Mouse (Mus musculus) C2C12 (cell line): ENCODE measurements around the gene Tmppe. TPM values are rescaled to one million over a fixed set of nuclear protein-coding genes. Genes with fewer than 3 reads are reported as not detected.

Experiments used
- H3K27me3 ChIP-seq: one replicate; pipeline ENCODE4 v1.6.1; 2011; ENCODE audit not compliant: control insufficient read depth, insufficient read depth, insufficient read length
- H3K36me3 ChIP-seq: one replicate; pipeline ENCODE4 v1.6.1; 2011; ENCODE audit not compliant: control insufficient read depth, insufficient read depth
- H3K4me3 ChIP-seq: one replicate; pipeline ENCODE4 v1.5.1; 2011; ENCODE audit warnings: mild to moderate bottlenecking, control low read depth; ENCODE audit not compliant: poor library complexity, insufficient read depth, severe bottlenecking
- H3K79me2 ChIP-seq: one replicate; pipeline ENCODE4 v1.6.1; 2011; ENCODE audit not compliant: control insufficient read depth, insufficient read depth
- H3K79me3 ChIP-seq: one replicate; pipeline ENCODE4 v1.6.1; 2011; ENCODE audit warnings: low read depth, control low read depth
- H3ac ChIP-seq: one replicate; pipeline ENCODE3; 2011; ENCODE audit warnings: low read depth; ENCODE audit not compliant: control insufficient read depth, insufficient read length
- CEBPB ChIP-seq: IDR thresholded peaks from one replicate; pipeline ENCODE4 v1.6.1; 2011; ENCODE audit warnings: low read depth, mild to moderate bottlenecking, control low read depth, moderate library complexity
- CTCF ChIP-seq: IDR thresholded peaks from one replicate; pipeline ENCODE4 v1.5.1; 2011; ENCODE audit not compliant: control insufficient read depth, insufficient read depth, insufficient read length
- FOSL1 ChIP-seq: IDR thresholded peaks from one replicate; pipeline ENCODE4 v1.8.0; 2011; ENCODE audit warnings: mild to moderate bottlenecking, low read length; ENCODE audit not compliant: poor library complexity, insufficient read depth, severe bottlenecking
- MAX ChIP-seq: IDR thresholded peaks from one replicate; pipeline ENCODE4 v1.6.1; 2011; ENCODE audit warnings: mild to moderate bottlenecking, control low read depth
- MYOD1 ChIP-seq: IDR thresholded peaks from one replicate; pipeline ENCODE4 v1.6.1; 2011; ENCODE audit warnings: low read depth; ENCODE audit not compliant: control insufficient read depth, insufficient read length
- MYOG ChIP-seq: IDR thresholded peaks from one replicate; pipeline ENCODE4 v1.6.1; 2011; ENCODE audit not compliant: control insufficient read depth, insufficient read length; ENCODE audit errors: extremely low read depth
- USF1 ChIP-seq: IDR thresholded peaks from one replicate; pipeline ENCODE4 v1.6.1; 2011; ENCODE audit warnings: low read depth, mild to moderate bottlenecking, control low read depth, moderate library complexity
- polyA plus RNA-seq: library from polyadenylated mRNA; unstranded; fragments of >200 nt; fragmentation: generic; extraction: Trizol; gene quantifications from one replicate; pipeline ENCODE4 v1.2.1, GENCODE M21; 2012; ENCODE audit warnings: missing spikeins

The Tmppe gene
- polyA plus RNA-seq, 1 experiment: 2.5 TPM

GRCm38 (mm10) chr9:114415701-114416100 is 14.8 kb downstream of the Tmppe start:
- Histone ChIP-seq H3ac (no peak overlapping the region), H3K36me3 (peaks cover under 1% of the 10 kb centered on the region), H3K79me3 (no peaks in the 10 kb centered on the region), H3K4me3 (no peak overlapping the region), H3K79me2 (no peaks in the 10 kb centered on the region), H3K27me3 (no peaks in the 10 kb centered on the region)
- TF ChIP-seq MYOD1: no peak
- TF ChIP-seq CTCF: peak; percentile 74

GRCm38 (mm10) chr9:114416646-114417517 is 16.0 kb downstream of the Tmppe start:
- TF ChIP-seq CTCF: no peak
- TF ChIP-seq MYOD1: no peak
- no peak for TF ChIP-seq USF1
- Histone ChIP-seq H3K79me2 (no peaks in the 10 kb centered on the region), H3K4me3 (no peak overlapping the region), H3ac (no peak overlapping the region), H3K79me3 (no peaks in the 10 kb centered on the region), H3K27me3 (no peaks in the 10 kb centered on the region), H3K36me3 (no peaks in the 10 kb centered on the region)

- H3K36me3 ChIP-seq: no peaks in the 10 kb centered on the region
- no peaks in the 10 kb centered on the region for H3K27me3 ChIP-seq
- no peak overlapping the region for H3K4me3 ChIP-seq
- TF ChIP-seq MYOG (no peak), CTCF (peak; percentile 26), MAX (no peak), USF1 (no peak), MYOD1 (no peak)
- no peak overlapping the region for H3ac ChIP-seq
- no peaks in the 10 kb centered on the region for H3K79me2 ChIP-seq
- no peaks in the 10 kb centered on the region for H3K79me3 ChIP-seq
These were observed 17.3 kb downstream of the Tmppe start for GRCm38 (mm10) chr9:114418187-114418586.

GRCm38 (mm10) chr9:114420443-114420842 is 19.5 kb downstream of the Tmppe start:
- Histone ChIP-seq H3K79me2 (no peaks in the 10 kb centered on the region), H3K79me3 (no peaks in the 10 kb centered on the region), H3K27me3 (no peaks in the 10 kb centered on the region), H3K36me3 (no peaks in the 10 kb centered on the region), H3ac (no peak overlapping the region), H3K4me3 (no peak overlapping the region)
- TF ChIP-seq CEBPB: no peak
- TF ChIP-seq MAX: no peak
- no peak for TF ChIP-seq CTCF
- TF ChIP-seq MYOD1: no peak
- no peak for TF ChIP-seq MYOG
- TF ChIP-seq FOSL1: no peak
- TF ChIP-seq USF1: no peak

GRCm38 (mm10) chr9:114421045-114421444 is 20.1 kb downstream of the Tmppe start:
- no peak overlapping the region for H3K4me3 ChIP-seq
- no peaks in the 10 kb centered on the region for H3K79me2 ChIP-seq
- TF ChIP-seq MYOG: no peak
- no peak for TF ChIP-seq FOSL1
- no peak for TF ChIP-seq CTCF
- no peak for TF ChIP-seq CEBPB
- TF ChIP-seq MAX: no peak
- no peak for TF ChIP-seq USF1
- TF ChIP-seq MYOD1: no peak
- no peaks in the 10 kb centered on the region for H3K79me3 ChIP-seq
- H3K27me3 ChIP-seq: no peaks in the 10 kb centered on the region
- H3K36me3 ChIP-seq: no peaks in the 10 kb centered on the region
- H3ac ChIP-seq: no peak overlapping the region

- TF ChIP-seq CTCF (no peak), MAX (no peak), MYOD1 (no peak), FOSL1 (no peak), MYOG (no peak), USF1 (no peak), CEBPB (no peak)
- Histone ChIP-seq H3K79me2 (no peaks in the 10 kb centered on the region), H3ac (no peak overlapping the region), H3K27me3 (no peaks in the 10 kb centered on the region), H3K4me3 (no peak overlapping the region), H3K36me3 (no peaks in the 10 kb centered on the region), H3K79me3 (no peaks in the 10 kb centered on the region)
These were observed 20.9 kb downstream of the Tmppe start for GRCm38 (mm10) chr9:114421797-114422196.
